ENCODE assay signal across 8 mouse cellular contexts in the genomic region with DNA sequence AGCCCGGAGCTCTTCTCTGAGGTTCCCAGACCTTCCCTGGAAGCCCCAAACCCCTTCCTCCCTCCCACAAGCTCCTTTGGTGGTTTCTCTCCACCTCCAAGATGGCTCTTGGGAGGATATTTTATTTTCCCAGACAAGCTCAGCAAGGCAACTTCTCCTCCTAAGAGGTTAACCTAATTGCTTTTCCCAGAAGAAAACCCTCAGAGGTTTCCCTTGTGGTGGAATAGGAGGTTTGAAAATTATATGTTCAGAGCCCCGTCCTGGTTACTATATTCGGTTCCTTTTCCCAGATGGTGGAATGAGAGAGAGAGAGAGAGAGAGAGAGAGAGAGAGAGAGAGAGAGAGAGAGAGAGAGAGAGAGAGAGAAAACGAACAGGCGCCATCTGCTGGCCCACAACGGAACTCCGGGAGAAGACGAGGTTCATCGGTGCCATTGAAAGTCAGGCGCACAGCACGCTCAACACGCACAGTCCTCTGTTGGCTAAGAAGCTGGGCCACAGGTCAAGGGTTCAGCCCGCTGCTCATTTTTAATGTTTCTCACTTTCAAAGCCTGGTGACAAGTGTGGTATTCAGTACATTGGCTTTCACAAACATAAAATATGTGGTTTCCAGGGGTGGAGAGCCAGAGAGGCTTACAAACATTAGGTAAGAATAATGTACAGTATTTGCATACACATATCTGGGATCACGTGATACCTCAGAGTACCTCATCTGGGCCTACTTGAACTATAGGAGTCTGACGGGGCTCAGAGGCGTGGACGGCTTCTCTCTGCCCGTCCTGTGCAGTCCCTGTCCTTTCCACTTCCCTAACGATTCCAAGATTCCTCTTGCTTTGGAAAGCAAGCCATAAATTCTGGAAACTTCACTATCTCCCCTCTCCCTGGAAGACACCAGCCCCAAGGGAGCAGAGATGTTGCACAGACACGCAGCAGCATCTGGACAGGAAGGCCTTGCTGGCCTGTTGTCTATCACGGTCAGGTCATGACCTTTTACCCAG. TPM values are rescaled to one million over a fixed set of nuclear protein-coding genes. Genes with fewer than 3 reads are reported as not detected.
DNase-seq lines count a peak whose midpoint lies in the region; ATAC-seq and TF ChIP-seq lines count a peak whose summit lies in the region.
"Had no signal": no experiment of that assay in that cellular context is flagged by ENCODE, and none has a peak within 500 bp of the region (broad histone marks: within the 10 kb centered on the region; RNA-seq: fewer than 3 reads in every experiment).

No protein-coding gene starts in this region.

- H3K36me3 ChIP-seq in CH12.LX (replicated peaks in 1 of 2; ENCODE audit: control insufficient read depth in 1 of 2, insufficient read depth in 1 of 2, low read length in 1 of 2) = no peaks in the 10 kb centered on the region
- H3K36me3 ChIP-seq in embryonic facial prominence, embryonic 10.5 days (replicated peaks) = no peaks in the 10 kb centered on the region
- no peaks in the 10 kb centered on the region for H3K36me3 ChIP-seq in heart, embryonic 13.5 days
- H3K36me3 ChIP-seq in lung, embryonic 14.5 days (ENCODE audit: insufficient read depth) = no peaks in the 10 kb centered on the region

- no peaks in the 10 kb centered on the region for H3K79me2 ChIP-seq in CH12.LX (replicated peaks; ENCODE audit: control insufficient read depth, extremely low read depth, insufficient read depth, poor library complexity, severe bottlenecking)

- peaks cover 19 to 50% of the 10 kb centered on the region in 2 experiments for H3K4me1 ChIP-seq in CH12.LX (ENCODE audit: control insufficient read depth in 1 of 2, insufficient read depth in 2 of 2)
- H3K4me1 ChIP-seq in embryonic facial prominence, embryonic 10.5 days = peaks cover 30% of the 10 kb centered on the region
- H3K4me1 ChIP-seq in heart, embryonic 13.5 days = peaks cover 12% of the 10 kb centered on the region
- H3K4me1 ChIP-seq in lung, embryonic 14.5 days (ENCODE audit: insufficient read depth) = peaks cover 5% of the 10 kb centered on the region

- dilution Hi-C loops in CH12.LX (cut with MboI; ENCODE audit: extremely low pct_ligation_motif_present, extremely low pct_unique_long_range_greater_than_20kb, low sequenced_read_pairs) = no loop called here

- no peak for ATAC-seq in heart, embryonic 13.5 days (ENCODE audit: extremely low read depth, insufficient number of reproducible peaks, low FRiP score, low TSS enrichment)
- peak; percentile 72 for ATAC-seq in lung, embryonic 14.5 days (ENCODE audit: insufficient read depth)

- WGBS in embryonic facial prominence, embryonic 10.5 days = 49% methylated on average over 21 of the region's 21 CpGs
- 41% methylated on average over 21 of the region's 21 CpGs for WGBS in heart, embryonic 13.5 days
- WGBS in lung, embryonic 14.5 days = 23% methylated on average over 21 of the region's 21 CpGs

- TF ChIP-seq EP300 in CH12.LX (IDR thresholded peaks at IDR 0.05; ENCODE audit: low read length) = no peak

- TF ChIP-seq POLR2A in CH12.LX (IDR thresholded peaks at IDR 0.05; ENCODE audit: low read depth, low read length) = no peak

- H3K4me3 ChIP-seq in CH12.LX (replicated peaks in 1 of 3; ENCODE audit: low read depth in 2 of 3, low read length in 2 of 3, poor library complexity in 1 of 3) = peak overlapping the region in 1 of 3 experiments; percentile 10
- no peak overlapping the region for H3K4me3 ChIP-seq in embryonic facial prominence, embryonic 10.5 days
- H3K4me3 ChIP-seq in heart, embryonic 13.5 days = no peak overlapping the region
- no peak overlapping the region for H3K4me3 ChIP-seq in lung, embryonic 14.5 days (ENCODE audit: low read depth, low read length)

- TF ChIP-seq CTCF in CH12.LX (conservative IDR thresholded peaks at IDR 0.05 in 1 of 2, IDR thresholded peaks at IDR 0.05 in 1 of 2; ENCODE audit: low read depth in 2 of 2, low read length in 2 of 2) = peak; percentile 40 to 81
- TF ChIP-seq CTCF in lung, embryonic 14.5 days (IDR thresholded peaks at IDR 0.05; ENCODE audit: low read depth) = peak; percentile 89

- H3K4me2 ChIP-seq in CH12.LX (ENCODE audit: insufficient read depth, low read depth, poor library complexity, severe bottlenecking) = no peak overlapping the region
- no peak overlapping the region for H3K4me2 ChIP-seq in heart, embryonic 13.5 days
- H3K4me2 ChIP-seq in lung, embryonic 14.5 days = no peak overlapping the region

- in situ Hi-C loops in CH12.LX (cut with MboI; ENCODE audit: low pct_ligation_motif_present, low pct_unique_long_range_greater_than_20kb, low sequenced_read_pairs) = loop anchor here (10.0 kb wide), 1 partner anchor 542 kb away; no protein-coding TSS in a partner anchor

- H3K9me3 ChIP-seq in CH12.LX (replicated peaks; ENCODE audit: low read length) = no peaks in the 10 kb centered on the region
- no peaks in the 10 kb centered on the region for H3K9me3 ChIP-seq in embryonic facial prominence, embryonic 10.5 days
- H3K9me3 ChIP-seq in heart, embryonic 13.5 days = no peaks in the 10 kb centered on the region
- no peaks in the 10 kb centered on the region for H3K9me3 ChIP-seq in lung, embryonic 14.5 days (ENCODE audit: low read depth, low read length)

- H3K27me3 ChIP-seq in CH12.LX (replicated peaks) = no peaks in the 10 kb centered on the region
- H3K27me3 ChIP-seq in embryonic facial prominence, embryonic 10.5 days (replicated peaks; ENCODE audit: low read depth, poor library complexity, severe bottlenecking) = no peaks in the 10 kb centered on the region
- H3K27me3 ChIP-seq in heart, embryonic 13.5 days (replicated peaks) = no peaks in the 10 kb centered on the region
- no peaks in the 10 kb centered on the region for H3K27me3 ChIP-seq in lung, embryonic 14.5 days (ENCODE audit: insufficient read depth, low read length)

- TF ChIP-seq RAD21 in CH12.LX (IDR thresholded peaks at IDR 0.05; ENCODE audit: low read depth, low read length) = peak; percentile 36

- no peak overlapping the region for H3K9ac ChIP-seq in CH12.LX (ENCODE audit: insufficient read depth, low read depth)
- no peak overlapping the region for H3K9ac ChIP-seq in heart, embryonic 13.5 days
- H3K9ac ChIP-seq in lung, embryonic 14.5 days = no peak overlapping the region

- DNase-seq in CH12.LX (ENCODE audit: extremely low read depth) (peak; percentile 85), ZHBTc4 (ENCODE audit: low read depth, low spot score) (peak; percentile 88)
- DNase-seq in embryonic facial prominence, embryonic 10.5 days (ENCODE audit: low spot score) = peak; percentile 86
- peak; percentile 89 for DNase-seq in kidney, postnatal 10 days
- peak; percentile 97 for DNase-seq in lung, embryonic 14.5 days
- DNase-seq in retina, embryonic 14.5 days (ENCODE audit: low spot score) = peak; percentile 91

- H3K27ac ChIP-seq in CH12.LX (ENCODE audit: insufficient read depth, low read depth) = peak overlapping the region; percentile 99
- peak overlapping the region; percentile 67 for H3K27ac ChIP-seq in embryonic facial prominence, embryonic 10.5 days (replicated peaks)
- peak overlapping the region; percentile 15; the same call in 1 of the 2 replicates for H3K27ac ChIP-seq in heart, embryonic 13.5 days (replicated peaks)
- peak overlapping the region; percentile 62 for H3K27ac ChIP-seq in lung, embryonic 14.5 days (ENCODE audit: low read depth)
- H3K27ac ChIP-seq: macrophage had no signal

TF ChIP-seq in CH12.LX, 34 proteins besides CTCF, POLR2A, EP300 and RAD21 (continues in another document):
- TF ChIP-seq RCOR1 (conservative IDR thresholded peaks at IDR 0.05; ENCODE audit: low read depth, low read length) = no peak; the same call in 1 of the 2 replicates
- no peak for TF ChIP-seq MXI1 (IDR thresholded peaks at IDR 0.05; ENCODE audit: low read depth, low read length)
- no peak for TF ChIP-seq UBTF (IDR thresholded peaks at IDR 0.05; ENCODE audit: low read depth, low read length)
- TF ChIP-seq JUN (IDR thresholded peaks at IDR 0.05; ENCODE audit: insufficient read depth, low read depth, low read length) = no peak
- peak; percentile 92 for TF ChIP-seq BHLHE40 (IDR thresholded peaks at IDR 0.05; ENCODE audit: low read depth, low read length)
- peak; percentile 82 for TF ChIP-seq USF2 (conservative IDR thresholded peaks at IDR 0.05; ENCODE audit: low read depth, low read length)
- no peak for TF ChIP-seq PAX5 (IDR thresholded peaks at IDR 0.05; ENCODE audit: low read length)
- peak; percentile 56 for TF ChIP-seq SMC3 (IDR thresholded peaks at IDR 0.05; ENCODE audit: low read depth, low read length)
- TF ChIP-seq MYC (IDR thresholded peaks at IDR 0.05; ENCODE audit: low read depth, low read length) = peak; percentile 48; the same call in 1 of the 2 replicates
- no peak for TF ChIP-seq MAZ (IDR thresholded peaks at IDR 0.05; ENCODE audit: low read depth, low read length)
- peak; percentile 26; the same call in 1 of the 2 replicates for TF ChIP-seq ELF1 (IDR thresholded peaks at IDR 0.05; ENCODE audit: low read depth, low read length)
- TF ChIP-seq TCF12 (IDR thresholded peaks at IDR 0.05; ENCODE audit: low read depth, low read length) = peak; percentile 41; the same call in 1 of the 2 replicates
- TF ChIP-seq ETS1 (conservative IDR thresholded peaks at IDR 0.05; ENCODE audit: low read depth, low read length) = peak; percentile 43; the same call in 1 of the 2 replicates
- peak; percentile 82 for TF ChIP-seq USF1 (IDR thresholded peaks at IDR 0.05; ENCODE audit: low read depth, low read length)
- TF ChIP-seq ZNF384 (IDR thresholded peaks at IDR 0.05; ENCODE audit: low read depth, low read length) = no peak
- no peak for TF ChIP-seq KAT2A (IDR thresholded peaks at IDR 0.05; ENCODE audit: insufficient replicate concordance, low read length)
- peak; percentile 87 for TF ChIP-seq JUND (conservative IDR thresholded peaks at IDR 0.05; ENCODE audit: low read depth, low read length)
- no peak for TF ChIP-seq CHD1 (IDR thresholded peaks at IDR 0.05; ENCODE audit: low read depth, low read length)
- TF ChIP-seq MAFK (IDR thresholded peaks at IDR 0.05; ENCODE audit: insufficient replicate concordance, low read length) = peak; percentile 4; the same call in 1 of the 2 replicates
- peak; percentile 45; the same call in 1 of the 2 replicates for TF ChIP-seq NELFE (IDR thresholded peaks at IDR 0.05; ENCODE audit: low read depth, low read length)
- TF ChIP-seq TBP (conservative IDR thresholded peaks at IDR 0.05; ENCODE audit: low read depth, low read length) = no peak
- no peak for TF ChIP-seq ZKSCAN1 (IDR thresholded peaks at IDR 0.05; ENCODE audit: borderline replicate concordance, low read depth, low read length)

RNA-seq across cellular contexts. Expression of gene Zfp36l1, which starts 33.7 kb away (rescaled TPM):
- total RNA-seq in CH12.LX (2012; rRNA removed) (42.3 and 50.7 TPM in 2 replicates), CH12.LX (2014; rRNA removed) (26.2 and 32.7 TPM in 2 replicates)
- polyA plus RNA-seq in CH12.LX (2012; ENCODE audit: insufficient read length, low read depth) = 175 and 192 TPM in 2 replicates
- polyA plus RNA-seq in embryonic facial prominence, embryonic 10.5 days (2016; fragmentation: Nextera tagmentation; extraction: Ambion mirVana) = 114 and 119 TPM in 2 replicates
- polyA plus RNA-seq in heart, embryonic 13.5 days (2015; fragmentation: Nextera tagmentation; extraction: Ambion mirVana) = 89.3 and 96.2 TPM in 2 replicates
- polyA plus RNA-seq in lung, embryonic 14.5 days (2014; fragmentation: Nextera tagmentation; extraction: Ambion mirVana) = 190 and 192 TPM in 2 replicates

Comparison
In these comparisons a context has a peak if more than half of its experiments do, and no peak if none do; other contexts are left out.
1. H3K27ac ChIP-seq: peak in every context shown above with its lines; median percentile 99 in CH12.LX; 67 in embryonic facial prominence, embryonic 10.5 days; 62 in lung, embryonic 14.5 days; 15 in heart, embryonic 13.5 days.